Mouse (Mus musculus): ENCODE data around the gene Nfkb1.

Nfkb1 gene

GRCm38 (mm10) chr3:135672135-135672534 is 19.2 kb downstream of the Nfkb1 start:
- CTCF ChIA-PET, result no interaction called here

DNA sequence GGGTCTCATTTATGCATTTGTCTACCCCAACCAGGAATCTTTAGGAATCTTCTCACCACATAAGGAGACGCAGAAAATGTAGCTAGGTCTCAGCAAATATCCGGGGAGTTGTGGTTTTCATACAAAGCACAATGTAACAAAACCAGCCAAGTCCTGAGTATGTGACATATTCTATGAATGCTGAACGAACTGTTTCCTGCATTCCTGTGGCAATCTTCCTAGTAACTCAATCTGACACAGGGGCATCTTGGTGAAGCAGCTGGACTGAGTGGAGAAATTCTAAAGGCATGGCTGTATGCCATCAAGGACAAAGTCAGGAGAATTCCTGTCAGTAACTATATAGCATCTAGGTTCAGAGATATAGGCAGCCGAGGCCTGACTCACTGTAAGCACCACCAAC is 20.5 kb downstream of the Nfkb1 start:
- CTCF ChIA-PET, result interaction anchor here (0.7 kb wide), 1 partner anchor 28 kb away, joined by 3 read pairs; no protein-coding TSS in a partner anchor

GRCm38 (mm10) chr3:135667084-135667483 is 24.3 kb downstream of the Nfkb1 start:
- CTCF ChIA-PET, result no interaction called here

- CTCF ChIA-PET, result no interaction called here
These were observed 25.5 kb downstream of the Nfkb1 start for GRCm38 (mm10) chr3:135665777-135666259.

- CTCF ChIA-PET, result no interaction called here
These were observed 29.0 kb downstream of the Nfkb1 start for GRCm38 (mm10) chr3:135662139-135662864.

GRCm38 (mm10) chr3:135661707-135662106 is 29.6 kb downstream of the Nfkb1 start:
- CTCF ChIA-PET, result no interaction called here

GRCm38 (mm10) chr3:135658540-135659097 is 32.7 kb downstream of the Nfkb1 start:
- CTCF ChIA-PET, result no interaction called here

- CTCF ChIA-PET, result no interaction called here
These were observed 35.2 kb downstream of the Nfkb1 start for GRCm38 (mm10) chr3:135656156-135656555.

DNA sequence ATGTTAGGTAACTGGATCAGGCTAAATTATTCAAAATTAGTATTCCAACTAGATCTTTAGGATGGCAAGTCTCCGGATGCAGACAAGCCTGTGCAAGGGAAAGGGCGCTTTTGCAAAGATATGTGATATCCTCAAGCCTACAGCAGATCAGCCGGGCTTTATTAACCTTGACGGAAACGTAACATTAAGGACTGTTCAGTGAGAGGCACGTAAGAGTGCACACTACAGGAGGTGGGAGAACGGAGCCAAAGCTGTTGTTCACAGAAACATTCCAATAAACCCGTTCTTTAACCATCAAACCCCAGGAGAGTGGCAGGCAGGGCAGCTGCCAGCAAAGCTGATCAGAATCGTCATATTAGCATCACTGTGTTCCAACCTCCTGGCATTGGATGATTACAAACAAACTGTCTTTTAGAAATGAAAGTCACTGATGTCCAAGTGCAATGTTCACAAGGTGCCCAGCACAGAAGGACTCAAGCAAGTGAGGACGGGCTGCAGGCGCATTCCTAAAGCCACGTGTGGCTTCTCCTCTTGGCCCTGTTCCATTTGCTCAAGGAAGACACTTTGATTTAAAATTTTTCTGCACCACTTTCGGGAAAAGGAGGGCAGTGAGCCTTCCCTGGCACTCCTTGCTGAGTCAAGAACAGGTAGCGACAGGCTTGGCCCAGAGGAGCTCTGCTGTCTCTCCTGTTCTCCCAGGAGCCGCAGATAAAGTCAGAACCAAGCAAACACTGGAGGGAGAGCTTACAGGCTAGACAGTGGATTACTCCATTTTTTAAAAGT is 40.4 kb downstream of the Nfkb1 start:
- CTCF ChIA-PET, result no interaction called here

- CTCF ChIA-PET, result no interaction called here
These were observed 41.5 kb downstream of the Nfkb1 start for GRCm38 (mm10) chr3:135649809-135650208.

GRCm38 (mm10) chr3:135648501-135648900 is 42.8 kb downstream of the Nfkb1 start:
- CTCF ChIA-PET, result no interaction called here

- CTCF ChIA-PET, result interaction anchor here (0.5 kb wide), 1 partner anchor 63 kb away, joined by 3 read pairs; no protein-coding TSS in a partner anchor
These were observed 44.7 kb downstream of the Nfkb1 start for GRCm38 (mm10) chr3:135646622-135647021.

- CTCF ChIA-PET, result interaction anchor here (0.6 kb wide), 1 partner anchor 229 kb away, joined by 3 read pairs; no protein-coding TSS in a partner anchor
These were observed 46.4 kb downstream of the Nfkb1 start for GRCm38 (mm10) chr3:135644971-135645370.

DNA sequence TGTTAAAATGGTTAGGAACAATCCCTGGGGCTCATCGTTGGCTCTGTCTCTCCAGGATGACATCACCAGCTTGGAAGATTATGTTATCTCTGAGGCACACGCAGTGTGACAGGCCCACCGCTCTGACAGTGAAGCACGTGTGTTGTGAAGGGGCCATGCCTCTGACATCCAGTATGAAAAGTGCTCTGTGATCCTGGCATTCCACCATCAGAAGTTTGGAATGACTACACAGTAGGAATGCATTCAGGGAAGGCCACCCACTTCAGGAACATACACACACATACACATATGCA is 49.8 kb downstream of the Nfkb1 start:
- CTCF ChIA-PET, result no interaction called here

DNA sequence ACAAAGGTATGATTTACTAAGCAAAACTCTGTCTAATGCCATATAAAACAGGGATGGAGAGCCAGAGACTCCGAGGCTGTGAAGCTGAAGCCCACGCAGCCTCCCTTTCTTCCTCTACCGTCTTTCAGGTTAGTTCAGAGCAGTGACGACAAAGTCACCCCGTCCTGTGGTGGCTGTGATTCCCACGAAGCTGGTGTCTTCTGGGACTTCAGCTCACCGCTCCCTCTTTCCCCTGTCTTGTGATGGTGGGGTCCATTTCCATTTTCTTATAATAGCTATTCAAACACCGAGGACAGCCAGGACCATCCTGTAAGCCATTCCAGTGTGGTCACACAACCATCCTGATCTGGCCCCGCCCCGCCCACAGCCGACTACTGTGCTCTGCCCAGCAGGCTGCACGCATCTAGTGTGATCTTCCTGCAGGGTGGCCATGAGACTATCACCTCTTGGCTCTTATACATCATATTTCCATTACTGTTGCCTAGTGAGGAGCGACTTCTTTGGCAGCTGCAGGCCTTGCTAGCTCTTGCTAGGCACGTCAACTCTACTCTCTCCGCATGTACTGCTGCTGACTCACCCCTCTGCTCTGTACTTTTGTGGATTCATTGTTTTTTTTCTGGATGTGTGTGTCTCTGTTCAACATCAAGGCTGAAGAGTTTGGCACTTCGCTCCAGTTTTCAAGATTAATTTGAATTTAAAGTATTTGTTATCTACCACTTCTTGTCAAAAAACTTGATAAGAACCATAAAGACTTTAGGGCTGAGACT is 50.3 kb downstream of the Nfkb1 start:
- CTCF ChIA-PET, result no interaction called here

GRCm38 (mm10) chr3:135640203-135640602 is 51.1 kb downstream of the Nfkb1 start:
- CTCF ChIA-PET, result no interaction called here

- CTCF ChIA-PET, result no interaction called here
These were observed 53.8 kb downstream of the Nfkb1 start for GRCm38 (mm10) chr3:135637592-135637991.

DNA sequence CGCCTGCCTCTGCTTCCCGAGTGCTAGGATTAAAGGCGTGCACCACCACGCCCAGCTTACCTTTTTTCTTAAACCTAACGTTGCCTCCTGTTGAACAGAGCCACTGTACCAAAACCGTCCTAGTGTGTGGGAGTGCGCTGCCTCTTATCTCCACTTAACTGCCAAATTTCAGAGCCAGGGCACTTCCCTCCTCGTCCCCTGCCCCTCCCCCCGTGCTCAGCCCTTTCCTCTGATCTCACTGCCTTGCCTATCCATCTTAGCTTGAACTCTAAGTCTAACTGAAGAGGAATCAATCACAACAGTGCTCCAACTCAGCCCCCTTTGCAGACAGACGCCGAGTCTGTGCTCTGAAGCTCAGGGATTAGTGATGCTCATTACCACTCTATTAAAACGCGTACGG is 54.9 kb downstream of the Nfkb1 start:
- CTCF ChIA-PET, result interaction anchor here (0.6 kb wide), 1 partner anchor 80 kb away, joined by 11 read pairs; no protein-coding TSS in a partner anchor

DNA sequence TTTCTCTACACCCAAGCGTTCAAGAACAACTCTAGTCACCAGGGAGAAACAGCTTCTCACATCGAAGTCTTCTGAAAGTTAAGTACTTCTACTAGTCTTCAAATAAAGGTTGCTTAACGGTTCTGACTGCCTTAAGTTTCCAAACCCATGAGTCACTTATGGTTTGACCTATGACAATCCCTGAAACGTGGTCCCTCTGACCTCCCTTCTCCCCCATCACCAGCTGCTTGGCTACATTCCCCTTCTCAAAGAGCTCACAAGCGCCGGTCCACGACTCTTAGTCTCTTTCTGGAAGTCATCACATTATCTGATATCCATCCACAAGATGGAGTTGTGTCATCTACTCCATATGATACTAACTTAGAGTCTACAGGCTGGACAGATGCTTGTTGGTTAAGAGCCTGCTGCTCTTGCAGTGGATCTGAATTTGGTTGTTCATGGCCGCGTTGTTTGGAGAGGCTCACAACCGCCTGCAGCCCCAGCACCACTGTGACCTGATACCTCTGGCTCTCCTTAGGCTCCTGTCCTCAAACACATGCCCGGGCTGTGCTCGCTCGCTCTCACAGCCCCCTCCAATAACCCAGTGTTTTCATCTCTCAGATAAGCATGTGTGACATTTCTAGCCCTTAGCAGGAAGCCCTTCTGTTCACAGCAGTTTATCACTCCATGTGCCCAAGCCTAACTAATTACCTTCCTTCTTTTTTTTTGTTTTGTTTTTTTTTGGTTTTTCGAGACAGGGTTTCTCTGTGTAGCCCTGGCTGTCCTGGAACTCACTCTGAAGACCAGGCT is 55.5 kb downstream of the Nfkb1 start:
- CTCF ChIA-PET, result interaction anchor here (0.6 kb wide), 2 partner anchors 51 to 80 kb away, joined by 8 to 11 read pairs; no protein-coding TSS in a partner anchor

- CTCF ChIA-PET, result interaction anchor here (0.5 to 0.6 kb wide), 2 partner anchors 52 to 100 kb away, joined by 3 to 8 read pairs; no protein-coding TSS in a partner anchor
These were observed 56.3 kb downstream of the Nfkb1 start for GRCm38 (mm10) chr3:135635030-135635429.

DNA sequence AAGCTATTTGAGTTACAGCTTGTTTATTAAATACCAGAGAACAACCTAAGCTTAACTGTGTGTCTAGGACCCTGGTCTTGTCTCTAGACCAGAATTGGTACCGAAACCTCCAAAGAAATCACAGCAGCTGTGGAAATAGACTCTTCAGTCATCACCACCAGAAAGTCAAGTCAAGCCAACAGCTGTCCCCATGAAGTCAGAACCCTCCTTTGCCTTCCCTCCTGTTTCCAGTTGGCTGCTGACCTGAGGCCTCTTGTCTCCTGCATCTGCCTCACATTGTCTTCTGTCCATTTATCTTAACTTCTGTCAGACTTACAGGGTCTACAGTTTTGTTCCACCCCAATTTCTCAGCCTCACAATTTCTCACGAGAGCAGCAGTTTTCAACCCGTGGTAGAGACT is 57.1 kb downstream of the Nfkb1 start:
- CTCF ChIA-PET, result no interaction called here
